Mouse (Mus musculus): Measurements from ENCODE around the gene Sgcd.

The Sgcd gene

DNA sequence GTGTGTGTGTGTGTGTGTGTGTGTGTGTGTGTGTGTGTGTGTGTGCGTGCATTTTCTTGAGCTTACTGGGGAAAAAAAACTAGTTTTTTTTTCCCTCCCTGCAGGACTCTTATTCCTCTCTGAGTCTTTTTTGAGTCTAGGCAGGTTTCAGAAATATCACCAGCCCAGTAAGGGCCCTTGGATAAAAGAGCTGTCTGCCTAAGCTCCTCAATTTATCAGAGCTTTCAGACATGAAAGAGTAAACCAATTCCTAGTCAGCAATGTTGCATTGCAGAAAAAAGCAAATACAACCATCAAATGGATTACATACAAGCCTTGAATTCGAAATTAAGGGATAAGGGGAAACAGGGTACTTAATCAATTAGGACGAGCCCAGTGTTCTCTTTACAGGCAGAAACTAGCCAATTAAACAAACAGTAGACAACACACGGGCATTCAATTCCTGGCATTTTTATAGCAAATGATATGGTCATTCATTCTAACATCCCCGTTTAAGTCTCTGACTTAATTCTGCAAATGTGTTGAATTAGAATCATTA, 112.1 kb downstream of the Sgcd start:
- no peak for TF ChIP-seq GATA4 (IDR thresholded peaks at IDR 0.05; ENCODE audit: insufficient replicate concordance, low read length)

DNA sequence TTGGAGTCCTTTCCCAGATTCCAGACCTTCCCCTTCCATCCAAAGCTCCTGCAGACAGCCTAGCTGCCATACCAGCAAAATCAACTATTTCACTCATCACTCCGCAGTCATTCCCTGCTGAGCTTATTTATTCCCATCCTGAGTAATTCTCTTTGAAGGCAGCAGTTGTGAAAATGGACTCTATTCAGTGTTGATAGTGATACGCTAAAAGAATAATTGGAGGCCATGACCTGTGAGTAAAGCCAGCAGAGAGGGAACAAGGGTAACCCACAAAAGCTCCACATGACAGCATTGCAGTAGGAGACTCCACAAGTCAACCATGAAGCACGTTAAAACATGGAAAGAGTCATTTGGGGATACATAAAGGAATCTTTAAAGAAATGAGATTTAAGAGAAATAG, 142.9 kb downstream of the Sgcd start:
- TF ChIP-seq GATA4 (IDR thresholded peaks at IDR 0.05; ENCODE audit: insufficient replicate concordance, low read length), result no peak

DNA sequence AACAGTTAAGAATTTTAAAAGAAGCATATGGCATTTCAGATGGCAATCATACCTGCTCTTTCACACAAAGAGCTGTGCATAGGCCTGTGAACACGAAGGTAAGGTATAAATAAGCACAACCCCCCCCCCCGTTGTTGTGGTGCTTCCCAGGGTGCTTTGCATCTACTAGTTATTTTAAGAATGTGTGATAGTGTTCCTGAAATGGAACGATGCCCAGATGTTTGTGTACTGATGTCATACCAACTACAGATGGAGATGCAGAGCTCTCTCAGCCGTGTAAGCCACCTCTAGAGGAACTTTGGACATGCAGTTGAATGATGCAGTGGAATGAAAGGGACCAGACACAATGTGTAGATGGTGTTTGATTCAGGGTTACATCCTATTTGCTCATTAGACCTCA, 155.5 kb downstream of the Sgcd start:
- TF ChIP-seq GATA4 (IDR thresholded peaks at IDR 0.05; ENCODE audit: insufficient replicate concordance, low read length), result no peak

DNA sequence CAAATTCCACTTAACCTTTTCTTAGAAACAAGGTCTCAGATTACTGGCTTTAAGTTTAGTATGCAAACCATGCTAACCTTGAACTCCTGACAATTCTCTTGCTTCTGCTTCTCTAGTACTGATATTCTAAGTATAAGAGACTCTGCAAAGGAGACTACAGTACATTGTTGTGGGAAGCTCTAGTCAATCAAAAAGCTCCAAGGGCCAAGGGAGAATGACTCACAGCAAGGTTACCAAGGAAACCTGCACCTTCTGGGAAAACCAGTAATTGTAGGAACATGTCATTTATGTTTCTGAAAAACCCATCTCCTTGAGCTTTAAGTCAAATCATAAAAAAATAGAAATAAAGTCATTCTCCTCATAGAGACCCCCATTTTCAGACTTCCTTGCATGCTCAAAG, 178.5 kb downstream of the Sgcd start:
- TF ChIP-seq GATA4 (IDR thresholded peaks at IDR 0.05; ENCODE audit: insufficient replicate concordance, low read length), result no peak

DNA sequence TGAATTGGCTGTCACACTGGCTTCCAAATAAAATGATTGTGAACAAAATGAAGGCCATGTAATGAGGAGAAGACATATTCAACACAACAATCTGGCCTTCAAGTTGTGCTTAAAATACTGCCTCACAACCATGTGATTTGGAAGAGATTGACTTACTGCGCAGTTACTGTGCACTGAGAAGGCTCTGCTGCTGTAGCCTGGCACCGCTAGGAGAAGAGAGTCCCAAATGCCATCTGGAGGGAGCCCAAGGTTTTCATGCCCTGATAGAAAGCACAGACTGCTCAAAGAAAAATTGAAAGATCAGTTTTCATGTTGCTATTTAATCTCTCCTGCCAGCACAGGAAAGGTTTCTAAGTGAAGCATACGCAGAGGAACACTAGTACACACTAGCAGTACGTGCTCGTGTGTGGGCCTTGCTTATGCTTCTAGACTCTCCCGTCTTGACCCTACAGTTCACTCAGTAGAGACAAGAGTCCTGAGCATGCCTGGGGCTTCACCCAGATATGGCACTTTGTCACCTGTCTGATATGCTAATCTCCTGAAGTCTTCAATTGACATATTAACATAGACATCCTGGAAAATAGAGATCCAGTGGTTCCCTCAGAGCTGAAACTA, 184.6 kb downstream of the Sgcd start:
- TF ChIP-seq GATA4 (IDR thresholded peaks at IDR 0.05; ENCODE audit: insufficient replicate concordance, low read length), result no peak

DNA sequence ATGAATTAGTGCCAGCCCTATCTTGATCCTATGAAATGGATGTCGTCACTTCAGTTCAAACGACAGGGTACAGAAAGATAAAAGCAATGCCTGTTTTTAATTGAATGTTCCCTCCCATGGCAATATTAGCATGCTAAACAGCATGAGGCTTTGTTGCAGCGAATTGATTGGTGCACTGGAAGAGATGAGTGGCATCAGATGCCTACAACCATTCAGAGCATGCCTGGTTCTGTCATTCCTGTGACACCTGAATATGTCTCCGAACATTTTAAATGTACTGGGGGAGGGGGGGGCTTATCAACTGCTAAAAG, 210.9 kb downstream of the Sgcd start:
- no peak for TF ChIP-seq GATA4 (IDR thresholded peaks at IDR 0.05; ENCODE audit: insufficient replicate concordance, low read length)

DNA sequence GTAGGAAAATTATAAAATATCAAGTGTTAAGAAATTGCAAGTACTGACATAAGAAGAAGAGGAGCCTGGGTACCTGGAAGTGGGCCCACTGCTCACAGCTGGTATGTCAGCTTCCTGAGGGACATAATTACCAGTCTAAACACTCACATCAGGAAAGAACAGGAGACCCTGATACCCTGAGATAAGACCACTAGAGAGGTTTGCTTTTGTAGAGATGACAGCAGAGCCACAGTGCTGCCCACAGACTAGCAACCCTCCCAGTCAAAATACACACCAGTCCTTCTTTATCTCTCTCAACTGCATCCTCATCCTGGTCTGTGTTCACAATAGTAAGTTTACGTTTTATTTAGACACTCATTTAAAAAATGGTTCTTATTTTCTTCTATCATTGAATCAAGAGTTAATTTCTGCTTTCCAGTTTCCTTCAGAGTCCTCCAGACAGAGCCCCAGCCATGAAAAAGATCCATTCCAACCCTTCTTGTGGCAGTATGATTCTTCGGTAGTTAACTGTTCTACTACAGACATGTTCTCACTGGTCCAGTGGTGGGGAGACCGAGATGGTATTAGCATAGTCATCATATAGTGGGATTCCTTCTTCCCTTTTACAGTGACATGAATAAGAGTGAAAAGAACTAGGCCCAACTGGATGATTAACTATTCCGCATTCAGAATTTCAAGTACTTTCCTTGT, 211.4 kb downstream of the Sgcd start:
- TF ChIP-seq GATA4 (IDR thresholded peaks at IDR 0.05; ENCODE audit: insufficient replicate concordance, low read length), result no peak

DNA sequence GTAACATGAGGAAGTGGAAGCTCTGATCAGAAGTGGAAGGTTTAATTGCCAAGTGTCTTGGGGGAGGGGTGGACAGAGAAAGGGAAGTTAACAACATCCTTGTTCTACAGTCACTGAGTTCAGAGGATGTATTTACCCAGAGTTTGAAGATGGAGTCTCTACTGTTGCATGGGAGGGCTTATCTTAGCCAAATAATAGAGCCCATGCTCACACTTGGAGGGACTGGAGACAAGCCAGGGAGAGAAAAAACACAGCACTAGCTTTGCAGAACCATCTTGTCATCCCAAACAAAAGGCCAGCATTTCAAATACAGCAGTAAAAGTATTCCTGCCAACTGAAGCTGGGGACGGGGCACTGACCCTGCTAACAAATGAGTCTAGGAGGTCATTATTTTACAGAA, 212.8 kb downstream of the Sgcd start:
- no peak for TF ChIP-seq GATA4 (IDR thresholded peaks at IDR 0.05; ENCODE audit: insufficient replicate concordance, low read length)

DNA sequence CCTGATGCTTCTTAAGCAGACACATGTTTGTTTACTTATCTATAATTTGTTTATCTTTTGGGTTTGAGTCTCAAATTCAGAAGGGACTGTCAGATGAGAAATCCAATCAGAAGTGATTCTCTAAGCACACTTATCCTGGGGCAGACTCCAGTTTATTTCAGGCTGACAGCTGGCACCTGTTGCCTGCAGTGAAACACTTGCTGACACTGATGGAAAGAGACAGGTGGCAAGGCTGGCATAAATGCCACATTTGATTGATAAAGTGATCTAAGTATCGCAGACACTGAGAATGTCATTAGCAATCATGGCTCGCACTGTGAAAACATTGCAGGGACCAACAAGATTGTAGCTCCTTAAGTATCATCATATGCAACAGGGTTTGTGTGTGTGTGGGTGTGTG, 222.9 kb downstream of the Sgcd start:
- no peak for TF ChIP-seq GATA4 (IDR thresholded peaks at IDR 0.05; ENCODE audit: insufficient replicate concordance, low read length)

DNA sequence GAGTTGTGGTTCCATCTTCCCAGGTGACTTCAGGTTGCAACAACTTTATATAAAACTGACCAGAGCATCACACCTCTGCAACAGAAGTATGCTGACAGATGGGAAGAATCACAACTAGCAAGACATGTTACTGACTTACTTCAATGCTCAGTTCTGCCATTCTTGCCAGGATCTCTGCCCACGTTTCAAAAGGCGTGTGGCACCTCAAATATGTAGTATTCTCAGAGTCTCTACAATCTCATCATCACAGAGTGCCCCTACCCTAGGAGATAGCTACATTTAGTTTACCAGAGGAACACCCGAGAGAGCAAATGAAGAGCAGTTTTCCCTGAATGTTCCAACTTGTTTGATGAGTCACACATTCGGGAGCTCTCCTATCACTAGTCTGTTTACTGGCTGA, 229.8 kb downstream of the Sgcd start:
- no peak for TF ChIP-seq GATA4 (IDR thresholded peaks at IDR 0.05; ENCODE audit: insufficient replicate concordance, low read length)

DNA sequence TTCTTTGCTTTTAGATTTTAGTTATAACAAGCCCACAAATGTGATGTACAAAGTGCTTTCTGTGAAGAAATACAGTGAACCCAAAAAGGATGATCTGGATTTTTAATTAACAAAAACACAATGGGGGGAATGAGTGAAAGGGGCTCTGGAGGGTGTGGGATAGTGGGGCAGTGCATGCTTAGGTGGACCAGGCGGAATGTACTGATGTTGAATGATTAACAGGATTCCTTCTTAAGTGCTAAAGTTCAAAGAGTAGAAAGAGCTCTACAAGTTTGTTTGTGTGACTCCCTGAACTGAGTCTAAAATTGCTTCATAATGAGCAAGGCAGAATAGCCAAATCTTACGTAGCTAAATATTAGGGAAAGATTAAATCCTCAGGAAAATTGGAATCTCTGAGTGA, 246.0 kb downstream of the Sgcd start:
- TF ChIP-seq GATA4 (IDR thresholded peaks at IDR 0.05; ENCODE audit: insufficient replicate concordance, low read length), result no peak

DNA sequence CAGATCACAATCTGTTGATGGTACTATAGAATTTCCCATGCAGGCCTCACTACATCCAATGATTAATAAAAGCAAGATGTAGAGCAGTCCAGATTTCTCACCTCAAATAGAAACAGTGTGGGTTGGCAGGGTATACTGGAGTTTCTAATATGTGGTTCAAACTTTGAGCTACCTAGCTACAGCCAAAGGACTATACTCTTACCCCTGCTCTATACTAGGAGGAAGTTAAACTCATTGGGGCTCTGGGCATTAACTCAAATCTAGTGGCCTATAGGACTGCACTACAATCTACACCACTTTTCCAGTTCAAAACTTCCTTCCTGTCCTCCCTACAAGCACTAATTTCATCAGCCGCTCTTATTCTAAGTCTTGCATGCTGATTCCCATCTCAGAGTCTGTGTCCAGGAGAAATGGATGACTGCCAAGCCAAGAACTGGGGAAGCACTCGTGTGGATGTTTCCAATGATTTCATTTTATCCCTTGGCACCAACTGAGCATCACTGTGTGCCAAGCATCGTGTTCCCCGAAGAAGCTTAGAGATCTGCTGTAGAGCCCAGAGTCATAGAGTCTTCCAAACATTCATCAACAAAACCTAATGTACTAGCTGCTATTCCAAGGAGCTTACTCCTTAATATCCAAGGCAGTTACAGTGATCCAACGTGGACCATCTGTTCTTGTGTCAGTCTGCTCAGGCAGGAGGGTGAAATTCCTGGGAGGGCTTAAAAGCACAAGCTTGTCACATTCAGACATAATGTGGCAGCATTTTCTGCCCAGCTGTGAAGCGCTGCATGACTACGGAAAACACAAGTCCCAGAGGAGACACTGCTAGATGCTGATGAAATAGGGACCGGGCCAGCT, 283.6 kb downstream of the Sgcd start:
- TF ChIP-seq GATA4 (IDR thresholded peaks at IDR 0.05; ENCODE audit: insufficient replicate concordance, low read length), result no peak

DNA sequence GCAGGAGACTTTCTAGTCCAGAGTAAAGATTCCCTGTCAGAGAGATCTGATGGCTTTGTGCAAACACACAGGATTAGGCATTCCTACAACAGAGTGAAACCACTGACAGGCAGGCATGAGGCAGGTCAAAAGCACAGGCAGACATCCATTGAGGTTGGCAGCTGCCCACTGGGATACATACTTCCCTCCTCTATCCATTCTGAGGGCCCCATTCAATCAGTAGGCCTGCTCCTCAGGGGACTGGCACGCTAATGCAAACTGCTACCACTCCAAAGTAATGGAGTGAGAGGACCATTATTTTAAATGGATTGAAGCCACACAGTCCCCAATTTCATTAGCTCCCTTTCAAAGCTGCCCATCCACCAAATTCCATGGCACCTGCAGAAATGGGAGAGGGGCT, 293.2 kb downstream of the Sgcd start:
- TF ChIP-seq GATA4 (IDR thresholded peaks at IDR 0.05; ENCODE audit: insufficient replicate concordance, low read length), result no peak

DNA sequence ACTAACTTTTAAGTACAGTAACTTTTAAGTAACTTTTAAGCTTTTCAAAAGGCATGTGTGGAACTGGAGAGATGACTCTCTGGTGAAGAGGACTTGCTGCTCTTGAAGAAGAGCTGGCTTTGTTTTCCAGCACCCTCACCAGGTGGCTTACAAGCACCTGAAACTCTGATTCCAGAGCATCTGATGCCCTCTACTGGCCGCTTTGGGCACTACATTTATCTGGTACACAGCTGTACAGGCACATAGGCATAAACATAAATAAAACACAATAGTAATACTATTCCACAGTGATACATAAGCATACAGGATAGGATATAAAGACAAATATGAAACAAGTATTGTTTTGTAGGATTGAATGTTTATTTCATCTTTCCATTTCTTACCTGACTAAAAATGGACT, 330.6 kb downstream of the Sgcd start:
- TF ChIP-seq GATA4 (IDR thresholded peaks at IDR 0.05; ENCODE audit: insufficient replicate concordance, low read length), result no peak

DNA sequence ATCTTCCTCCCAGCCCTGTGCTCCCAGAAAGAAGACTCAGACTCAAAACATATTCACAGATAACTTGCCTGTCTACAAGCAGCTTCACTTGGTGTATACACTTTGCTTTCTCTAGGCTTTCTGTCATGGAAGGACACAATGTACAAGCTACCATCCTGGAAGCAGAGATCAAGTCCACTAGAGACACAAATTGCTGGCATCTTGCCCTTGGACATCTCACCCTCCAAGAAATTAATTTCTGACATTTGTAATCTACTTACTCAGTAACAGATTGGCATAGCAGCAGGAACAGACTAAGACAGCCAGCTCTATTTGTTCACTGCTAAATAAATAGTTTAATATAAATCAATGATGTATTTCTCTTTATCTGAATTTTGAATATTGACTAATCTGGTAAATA, 342.9 kb downstream of the Sgcd start:
- TF ChIP-seq GATA4 (IDR thresholded peaks at IDR 0.05; ENCODE audit: insufficient replicate concordance, low read length), result no peak
